Mouse (Mus musculus) stomach, embryonic 16.5 days (tissue): ENCODE measurements around the gene Gnaz. TPM values are rescaled to one million over a fixed set of nuclear protein-coding genes. Genes with fewer than 3 reads are reported as not detected.

Source experiments
- ATAC-seq: fragments of 200-750 bp; cut with Nextera tagmentation; 2 replicates; pipeline ENCODE4 v1.8.0; 2017; ENCODE audit warnings: moderate number of reproducible peaks, moderate TSS enrichment; ENCODE audit not compliant: insufficient read depth, low FRiP score
- H3K27ac ChIP-seq: fragments of 300-500 bp; sonication (generic); 2 replicates; pipeline ENCODE4 v1.5.1; 2014; ENCODE audit warnings: low read length
- H3K27me3 ChIP-seq: fragments of 300-500 bp; sonication (generic); 2 replicates; pipeline ENCODE4 v1.6.1; 2014; ENCODE audit warnings: low read length, control low read depth, mixed read lengths; ENCODE audit not compliant: control insufficient read depth, insufficient read depth
- H3K36me3 ChIP-seq: fragments of 300-500 bp; sonication (generic); 2 replicates; pipeline ENCODE4 v1.6.1; 2014; ENCODE audit warnings: low read length; ENCODE audit not compliant: control insufficient read depth, insufficient read depth
- H3K4me1 ChIP-seq: fragments of 300-500 bp; sonication (generic); 2 replicates; pipeline ENCODE4 v1.6.1; 2014; ENCODE audit warnings: low read length, control low read depth, mixed read lengths; ENCODE audit not compliant: control insufficient read depth, insufficient read depth
- H3K4me2 ChIP-seq: fragments of 300-500 bp; sonication (generic); 2 replicates; pipeline ENCODE4 v1.6.1; 2014; ENCODE audit warnings: low read depth, low read length, mixed read lengths
- H3K4me3 ChIP-seq: fragments of 300-500 bp; sonication (generic); replicated peaks from 2 replicates; pipeline ENCODE4 v1.5.1; 2014; ENCODE audit warnings: mild to moderate bottlenecking, low read length
- H3K9ac ChIP-seq: fragments of 300-500 bp; sonication (generic); 2 replicates; pipeline ENCODE4 v1.6.1; 2014; ENCODE audit warnings: low read length
- H3K9me3 ChIP-seq: fragments of 300-500 bp; sonication (generic); replicated peaks from 2 replicates; pipeline ENCODE4 v1.6.1; 2016; ENCODE audit warnings: low read length, control low read depth; ENCODE audit not compliant: control insufficient read depth
- WGBS: fragments of 180-500 bp; shearing (Covaris S2); extraction: QIAGEN DNeasy Blood & Tissue Kit; methylation state at CpG from one replicate; pipeline ENCODE4 v1.1.7; 2014; 5-methylcytosine and 5-hydroxymethylcytosine counted together
- polyA plus RNA-seq: library from polyadenylated mRNA; unstranded; fragments of >200 nt; fragmentation: Nextera tagmentation; extraction: Ambion mirVana; gene quantifications from 2 replicates; pipeline ENCODE4 v1.2.1, GENCODE M21; 2015

The Gnaz gene
- polyA plus RNA-seq, 1 experiment from 2014 or later = 3.4 TPM

DNA sequence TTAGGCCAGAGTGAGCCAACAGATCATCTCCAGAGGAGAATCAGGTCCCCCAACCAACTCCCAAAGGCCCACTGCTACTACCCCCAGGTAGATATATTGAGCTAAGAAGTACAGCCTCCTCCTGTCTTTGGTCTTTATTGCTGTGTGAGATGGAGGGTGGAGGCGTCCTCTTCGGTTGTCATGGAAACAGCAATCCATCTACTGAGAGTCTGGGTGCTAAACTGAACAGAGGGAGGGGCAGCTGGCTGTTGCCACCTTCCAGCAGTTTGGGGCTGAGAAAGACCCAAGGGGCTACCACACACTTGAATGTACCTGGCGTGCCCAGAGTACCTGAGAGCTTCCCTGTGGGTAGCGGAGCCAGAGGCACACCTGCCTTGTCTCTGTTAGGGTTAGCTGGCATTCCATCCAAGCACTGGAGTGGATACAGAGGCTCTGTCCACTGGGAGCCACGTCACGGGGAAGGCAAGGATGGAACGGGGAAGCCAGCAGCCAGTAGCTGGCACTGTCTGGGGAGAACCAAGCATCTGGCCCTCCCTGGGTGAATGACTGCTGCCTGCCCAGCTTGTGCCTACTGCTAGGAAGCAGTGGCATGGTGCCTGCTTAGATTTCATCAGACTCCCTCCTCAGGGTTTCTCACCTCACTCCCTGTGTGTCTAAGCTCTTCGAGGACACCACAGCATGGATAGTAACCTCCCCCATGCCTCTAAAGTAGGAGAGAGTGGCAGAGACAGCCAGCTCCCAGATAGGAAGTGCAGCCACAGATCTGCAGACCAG, 40.1 kb downstream of the Gnaz start:
- no peaks in the 10 kb centered on the region for H3K9me3 ChIP-seq
- ATAC-seq = no peak
- no peaks in the 10 kb centered on the region; the same call in 1 of the 2 replicates for H3K27me3 ChIP-seq
- H3K4me3 ChIP-seq = no peak overlapping the region
- H3K9ac ChIP-seq = no peak overlapping the region
- H3K36me3 ChIP-seq = no peaks in the 10 kb centered on the region
- WGBS = 64% methylated on average over 8 of the region's 8 CpGs
- H3K27ac ChIP-seq = no peak overlapping the region
- H3K4me1 ChIP-seq = no peaks in the 10 kb centered on the region
- no peak overlapping the region for H3K4me2 ChIP-seq

DNA sequence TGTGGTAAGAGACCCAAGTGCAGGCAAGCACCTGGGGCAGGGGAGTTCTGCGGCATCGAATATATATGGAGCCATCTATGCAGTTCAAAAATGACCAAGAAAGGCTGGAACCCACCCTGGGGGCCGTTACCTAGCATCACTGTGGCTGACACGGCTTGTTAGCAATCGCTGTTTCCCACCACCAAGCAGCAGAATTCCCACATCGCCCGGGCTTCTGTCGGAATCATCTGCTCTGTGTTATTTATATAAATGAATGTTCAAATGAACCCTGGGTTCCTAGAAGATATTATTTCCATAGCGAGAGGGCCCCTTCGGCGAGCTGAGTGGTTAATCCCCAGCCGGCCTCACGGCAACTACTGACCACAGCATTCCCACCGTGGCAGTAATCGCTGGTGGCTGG, 43.7 kb downstream of the Gnaz start:
- H3K36me3 ChIP-seq = no peaks in the 10 kb centered on the region
- no peak overlapping the region for H3K4me2 ChIP-seq
- 78% methylated on average over 15 of the region's 15 CpGs for WGBS
- no peaks in the 10 kb centered on the region for H3K9me3 ChIP-seq
- no peaks in the 10 kb centered on the region; the same call in 1 of the 2 replicates for H3K27me3 ChIP-seq
- no peak overlapping the region for H3K27ac ChIP-seq
- no peak for ATAC-seq
- no peaks in the 10 kb centered on the region for H3K4me1 ChIP-seq
- no peak overlapping the region for H3K4me3 ChIP-seq
- H3K9ac ChIP-seq = no peak overlapping the region

DNA sequence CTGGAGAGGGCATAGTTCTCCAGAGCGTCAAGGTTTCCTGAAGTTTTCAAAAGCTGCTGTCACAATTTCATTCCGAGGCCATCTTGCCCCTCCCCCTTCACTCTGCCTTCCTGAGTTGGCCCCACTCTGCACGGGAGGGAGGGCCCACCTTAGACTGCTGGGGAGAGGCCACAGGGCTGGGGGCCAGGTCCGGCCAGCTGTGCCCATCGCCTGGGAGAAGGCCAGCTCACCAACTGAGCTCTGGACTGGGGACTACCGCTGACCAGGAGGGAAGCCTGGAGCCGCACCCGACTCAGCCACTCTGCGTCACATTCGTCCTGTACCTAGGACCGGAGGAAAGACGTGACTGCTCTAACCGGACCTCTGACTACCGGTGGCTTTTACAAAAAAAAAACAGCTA, 48.5 kb downstream of the Gnaz start:
- no peak; the same call in 1 of the 2 replicates for ATAC-seq
- 61% methylated on average over 13 of the region's 14 CpGs for WGBS
- Histone ChIP-seq H3K4me3 (no peak overlapping the region), H3K27me3 (no peaks in the 10 kb centered on the region), H3K36me3 (no peaks in the 10 kb centered on the region), H3K9me3 (no peaks in the 10 kb centered on the region), H3K4me2 (no peak overlapping the region), H3K27ac (no peak overlapping the region), H3K4me1 (no peaks in the 10 kb centered on the region), H3K9ac (no peak overlapping the region)

DNA sequence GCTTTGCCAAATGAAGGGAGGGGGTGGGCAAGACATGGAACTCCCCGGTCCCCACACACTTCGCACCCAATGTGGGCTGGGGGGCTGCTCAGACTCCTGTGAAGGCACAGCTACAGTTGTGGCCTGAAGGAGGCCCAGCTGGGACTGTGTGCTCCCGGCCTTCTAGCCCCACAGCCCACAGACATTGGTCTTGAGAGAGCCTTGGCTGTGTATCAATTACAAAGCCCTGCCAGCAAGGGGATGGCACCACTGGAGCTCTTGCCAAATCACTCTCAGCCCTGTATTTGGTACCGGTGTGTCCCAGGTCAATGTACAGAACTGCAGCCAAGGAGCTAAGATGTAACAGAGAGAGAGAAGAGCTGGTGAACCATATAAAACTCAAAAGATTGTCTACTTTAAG, 49.5 kb downstream of the Gnaz start:
- no peak overlapping the region for H3K9ac ChIP-seq
- H3K4me2 ChIP-seq = no peak overlapping the region
- ATAC-seq = no peak
- 86% methylated on average over 4 of the region's 4 CpGs for WGBS
- H3K27me3 ChIP-seq = no peaks in the 10 kb centered on the region
- no peaks in the 10 kb centered on the region for H3K9me3 ChIP-seq
- H3K4me1 ChIP-seq = no peaks in the 10 kb centered on the region
- H3K27ac ChIP-seq = no peak overlapping the region
- H3K36me3 ChIP-seq = no peaks in the 10 kb centered on the region
- H3K4me3 ChIP-seq = no peak overlapping the region

DNA sequence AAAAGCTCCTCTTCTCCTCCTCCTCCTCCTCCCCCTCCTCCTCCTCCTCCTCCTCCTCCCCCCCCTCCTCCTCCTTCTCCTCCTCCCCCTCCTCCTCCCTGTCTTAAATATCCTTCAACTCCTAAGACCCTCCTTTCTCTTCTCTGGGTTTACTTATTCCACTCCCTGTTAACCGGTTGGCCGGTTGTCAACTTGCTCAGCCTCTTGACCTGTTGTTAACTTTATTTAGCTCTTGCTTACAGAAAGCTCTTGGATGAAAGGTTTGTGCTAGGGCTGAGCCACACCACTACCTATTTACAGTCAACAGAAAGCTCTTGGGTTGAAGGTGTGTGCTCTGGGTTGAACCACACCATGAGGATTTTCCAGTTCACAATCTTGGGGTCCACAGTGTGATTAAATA, 53.3 kb downstream of the Gnaz start:
- 23% methylated on average over 2 of the region's 2 CpGs for WGBS
- no peaks in the 10 kb centered on the region for H3K9me3 ChIP-seq
- H3K4me1 ChIP-seq = no peaks in the 10 kb centered on the region
- no peak overlapping the region for H3K4me2 ChIP-seq
- H3K9ac ChIP-seq = no peak overlapping the region
- no peak overlapping the region for H3K27ac ChIP-seq
- no peaks in the 10 kb centered on the region for H3K36me3 ChIP-seq
- no peak overlapping the region for H3K4me3 ChIP-seq
- H3K27me3 ChIP-seq = no peaks in the 10 kb centered on the region
- ATAC-seq = no peak

DNA sequence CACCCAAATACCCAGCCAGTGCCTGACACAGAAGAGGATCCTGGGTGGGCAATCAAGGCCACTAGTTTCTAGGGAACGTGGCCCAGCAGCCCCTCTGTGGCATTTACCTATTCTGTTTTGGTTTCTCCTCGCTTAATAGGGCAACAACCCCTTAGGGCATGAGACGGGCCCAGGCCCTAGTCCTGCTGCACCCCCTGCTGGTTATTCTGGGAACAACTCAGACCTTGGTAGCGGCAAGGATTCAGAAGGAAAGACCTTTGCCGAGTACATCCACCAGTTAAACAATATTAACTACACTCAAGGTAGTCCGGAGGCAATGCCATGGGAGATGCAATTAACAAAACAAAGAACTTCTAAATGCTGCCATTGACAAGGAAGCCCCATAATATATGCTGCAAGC, 54.2 kb downstream of the Gnaz start:
- no peak overlapping the region for H3K9ac ChIP-seq
- ATAC-seq = no peak
- H3K36me3 ChIP-seq = no peaks in the 10 kb centered on the region
- WGBS = 13% methylated on average over 6 of the region's 6 CpGs
- H3K4me2 ChIP-seq = no peak overlapping the region
- no peak overlapping the region for H3K4me3 ChIP-seq
- no peaks in the 10 kb centered on the region for H3K9me3 ChIP-seq
- no peak overlapping the region for H3K27ac ChIP-seq
- no peaks in the 10 kb centered on the region for H3K27me3 ChIP-seq
- H3K4me1 ChIP-seq = no peaks in the 10 kb centered on the region

DNA sequence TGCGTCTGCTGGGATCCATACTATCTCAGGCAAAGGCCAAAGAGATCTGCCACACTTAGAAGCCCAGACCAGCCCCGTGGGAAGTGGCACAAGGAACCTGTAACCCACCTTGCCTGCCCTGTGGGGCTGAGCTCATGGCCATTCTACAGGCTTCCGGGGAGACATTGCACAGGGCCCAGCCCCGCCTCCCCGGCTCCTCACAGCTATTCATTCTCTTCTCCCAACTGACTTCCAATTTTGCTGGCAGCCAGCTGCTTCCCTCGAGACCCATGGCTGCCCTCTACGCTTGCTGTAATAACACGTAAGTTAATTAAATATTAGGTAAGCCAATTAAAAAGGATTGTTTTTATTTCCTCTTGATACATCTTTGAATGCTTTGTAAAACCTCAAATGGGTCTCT, 59.5 kb downstream of the Gnaz start:
- Histone ChIP-seq H3K9me3 (no peaks in the 10 kb centered on the region), H3K4me2 (no peak overlapping the region), H3K27ac (no peak overlapping the region), H3K4me3 (no peak overlapping the region), H3K27me3 (no peaks in the 10 kb centered on the region), H3K9ac (no peak overlapping the region), H3K36me3 (no peaks in the 10 kb centered on the region), H3K4me1 (no peaks in the 10 kb centered on the region)
- 65% methylated on average over 8 of the region's 8 CpGs for WGBS
- ATAC-seq = no peak

DNA sequence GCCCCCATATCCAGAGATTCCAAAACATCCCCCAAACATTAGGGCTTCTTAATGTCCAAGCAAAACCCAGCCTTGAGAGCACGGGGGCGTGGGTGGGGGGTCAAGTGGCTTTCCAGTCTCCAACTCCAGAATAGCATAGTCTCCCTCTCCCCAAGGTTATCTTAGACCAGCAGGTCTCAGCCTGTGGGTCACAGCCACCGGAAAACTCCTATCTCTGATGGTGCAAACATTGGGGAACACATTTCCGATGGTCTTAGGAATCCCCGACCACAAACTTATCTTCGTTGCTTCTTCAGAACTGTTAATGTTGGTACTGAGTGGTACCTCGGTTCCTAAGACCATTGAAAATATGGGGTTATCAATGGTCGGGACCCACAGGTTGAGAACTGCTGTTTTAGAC, 61.8 kb downstream of the Gnaz start:
- no peak for ATAC-seq
- H3K27me3 ChIP-seq = no peaks in the 10 kb centered on the region
- 76% methylated on average over 8 of the region's 8 CpGs for WGBS
- no peak overlapping the region for H3K27ac ChIP-seq
- H3K9ac ChIP-seq = no peak overlapping the region
- H3K4me3 ChIP-seq = no peak overlapping the region
- no peaks in the 10 kb centered on the region for H3K9me3 ChIP-seq
- H3K4me2 ChIP-seq = no peak overlapping the region
- no peaks in the 10 kb centered on the region for H3K36me3 ChIP-seq
- 0 out of 2 replicates have a peak, but pooled peaks cover 4% of the 10 kb centered on the region for H3K4me1 ChIP-seq

DNA sequence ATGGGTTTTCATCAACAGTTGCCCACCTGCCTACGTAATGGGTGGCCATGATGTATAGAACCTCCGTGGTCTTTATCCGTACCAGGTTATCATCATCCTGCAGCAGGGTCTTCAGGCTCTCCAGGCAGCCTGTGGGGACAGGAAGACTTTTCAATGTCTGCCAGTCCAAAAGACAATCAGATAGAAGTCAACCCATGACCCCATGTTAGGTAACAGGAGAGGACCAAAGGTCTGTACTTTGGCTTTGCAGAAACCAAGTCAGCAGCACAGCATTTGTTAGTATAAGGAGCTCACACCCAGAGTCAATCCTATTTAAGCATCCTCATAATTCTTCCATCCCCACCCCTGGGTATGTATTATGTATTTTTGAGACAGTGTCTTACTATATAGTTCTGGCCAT, 62.7 kb downstream of the Gnaz start:
- no peaks in the 10 kb centered on the region for H3K9me3 ChIP-seq
- no peak for ATAC-seq
- 96% methylated on average over 3 of the region's 3 CpGs for WGBS
- no peak overlapping the region for H3K4me2 ChIP-seq
- H3K36me3 ChIP-seq = no peaks in the 10 kb centered on the region
- 0 out of 2 replicates have a peak, but pooled peaks cover 4% of the 10 kb centered on the region for H3K4me1 ChIP-seq
- no peak overlapping the region for H3K9ac ChIP-seq
- no peak overlapping the region for H3K27ac ChIP-seq
- H3K27me3 ChIP-seq = no peaks in the 10 kb centered on the region
- H3K4me3 ChIP-seq = no peak overlapping the region
